Mouse (Mus musculus) hindbrain, postnatal 0 days (tissue): ENCODE results near the gene Atg4d. TPM values are rescaled to one million over a fixed set of nuclear protein-coding genes. Genes with fewer than 3 reads are reported as not detected.
"Not testable (repeated sequence)": the region's sequence is repeated elsewhere in the genome, so short reads cannot be mapped to it uniquely, and the experiment has no call there.

Experiments used
- ATAC-seq: fragments of 200-750 bp; cut with Nextera tagmentation; 2 replicates; pipeline ENCODE4 v1.8.0; 2017; ENCODE audit warnings: mild to moderate bottlenecking, moderate TSS enrichment, moderate library complexity
- DNase-seq: peaks from one replicate; pipeline ENCODE4 v3.0.0-alpha.2; 2015; ENCODE audit warnings: low spot score
- H3K27ac ChIP-seq: fragments of 300-500 bp; sonication (generic); 2 replicates; pipeline ENCODE4 v1.5.1; 2014; ENCODE audit warnings: mild to moderate bottlenecking
- H3K27me3 ChIP-seq: fragments of 300-500 bp; sonication (generic); 2 replicates; pipeline ENCODE4 v1.6.1; 2014; ENCODE audit warnings: low read length, mixed read lengths; ENCODE audit not compliant: insufficient read depth
- H3K36me3 ChIP-seq: fragments of 300-500 bp; sonication (generic); 2 replicates; pipeline ENCODE4 v1.6.1; 2014; ENCODE audit warnings: low read length, mixed read lengths; ENCODE audit not compliant: insufficient read depth
- H3K4me1 ChIP-seq: fragments of 300-500 bp; sonication (generic); 2 replicates; pipeline ENCODE4 v1.6.1; 2014; ENCODE audit warnings: antibody characterized with exemption, low read length, mixed read lengths; ENCODE audit not compliant: insufficient read depth
- H3K4me2 ChIP-seq: fragments of 300-500 bp; sonication (generic); 2 replicates; pipeline ENCODE4 v1.6.1; 2014; ENCODE audit warnings: low read depth, mild to moderate bottlenecking, low read length, moderate library complexity, mixed read lengths
- H3K4me3 ChIP-seq: fragments of 300-500 bp; sonication (generic); 2 replicates; pipeline ENCODE4 v1.5.1; 2014; ENCODE audit warnings: low read length
- H3K9ac ChIP-seq: fragments of 300-500 bp; sonication (generic); replicated peaks from 2 replicates; pipeline ENCODE4 v1.6.1; 2014; ENCODE audit warnings: mild to moderate bottlenecking, low read length, moderate library complexity, mixed read lengths
- H3K9me3 ChIP-seq: fragments of 300-500 bp; sonication (generic); 2 replicates; pipeline ENCODE4 v1.6.1; 2016; ENCODE audit warnings: low read length, mixed read lengths
- CTCF ChIP-seq: IDR thresholded peaks from 2 replicates; pipeline ENCODE4 v1.5.1; 2016; ENCODE audit warnings: antibody characterized with exemption, control low read depth, low read depth
- whole genome bisulfite sequencing: fragments of 180-500 bp; shearing (Covaris S2); extraction: QIAGEN DNeasy Blood & Tissue Kit; methylation state at CpG from one replicate; pipeline ENCODE4 v1.1.7; 2014; 5-methylcytosine and 5-hydroxymethylcytosine counted together
- polyA plus RNA-seq: library from polyadenylated mRNA; unstranded; fragments of >200 nt; fragmentation: Nextera tagmentation; extraction: Ambion mirVana; gene quantifications from 2 replicates; pipeline ENCODE4 v1.2.1, GENCODE M21; 2015
- total RNA-seq: library from RNA; depleted of rRNA; stranded (reverse); fragments of >200 nt; gene quantifications from 2 replicates; pipeline ENCODE4 v1.2.3, GENCODE M21; 2014

The Atg4d gene
- total and polyA plus RNA-seq, 2 experiments from 2014 or later, result 32.1 to 38.6 TPM

- no peak for DNase-seq
- Histone ChIP-seq H3K4me1 (no peaks in the 10 kb centered on the region), H3K36me3 (no peaks in the 10 kb centered on the region), H3K9me3 (no peaks in the 10 kb centered on the region), H3K4me3 (no peak overlapping the region), H3K9ac (no peak overlapping the region), H3K27me3 (peaks cover 29% of the 10 kb centered on the region), H3K4me2 (no peak overlapping the region), H3K27ac (no peak overlapping the region)
- no peak for ATAC-seq
- WGBS, result 35% methylated on average over 17 of the region's 17 CpGs
- TF ChIP-seq CTCF, result no peak
Measured at GRCm38 (mm10) chr9:21249629-21250508, 15.2 kb upstream of the Atg4d start.

- H3K4me3 ChIP-seq, result no peak overlapping the region
- H3K9me3 ChIP-seq, result no peaks in the 10 kb centered on the region
- WGBS, result 34% methylated on average over 2 of the region's 2 CpGs
- H3K4me1 ChIP-seq, result no peaks in the 10 kb centered on the region
- DNase-seq, result no peak
- ATAC-seq, result no peak
- no peak for TF ChIP-seq CTCF
- no peak overlapping the region for H3K27ac ChIP-seq
- no peak overlapping the region for H3K9ac ChIP-seq
- peaks cover 29% of the 10 kb centered on the region for H3K27me3 ChIP-seq
- no peak overlapping the region for H3K4me2 ChIP-seq
- no peaks in the 10 kb centered on the region for H3K36me3 ChIP-seq
Measured at GRCm38 (mm10) chr9:21250509-21250908, 14.6 kb upstream of the Atg4d start.

- Histone ChIP-seq H3K4me1 (no peaks in the 10 kb centered on the region), H3K9me3 (no peaks in the 10 kb centered on the region), H3K27ac (no peak overlapping the region), H3K36me3 (no peaks in the 10 kb centered on the region), H3K9ac (no peak overlapping the region), H3K27me3 (peaks cover 24% of the 10 kb centered on the region), H3K4me2 (no peak overlapping the region), H3K4me3 (no peak overlapping the region)
- 68% methylated on average over 13 of the region's 13 CpGs for WGBS
- ATAC-seq (no peak), DNase-seq (no peak)
- no peak for TF ChIP-seq CTCF
Measured at GRCm38 (mm10) chr9:21251116-21251735, 13.9 kb upstream of the Atg4d start.

- Histone ChIP-seq H3K27ac (no peak overlapping the region), H3K4me3 (no peak overlapping the region), H3K4me2 (no peak overlapping the region), H3K36me3 (no peaks in the 10 kb centered on the region), H3K9ac (no peak overlapping the region), H3K9me3 (no peaks in the 10 kb centered on the region), H3K27me3 (peaks cover 1% of the 10 kb centered on the region; the same call in 1 of the 2 replicates), H3K4me1 (no peaks in the 10 kb centered on the region)
- no peak for TF ChIP-seq CTCF
- 0 out of 2 replicates have a peak, but pooled peaks have one; percentile 36 for ATAC-seq
- no peak for DNase-seq
Measured at GRCm38 (mm10) chr9:21254690-21255089, 10.4 kb upstream of the Atg4d start.

GRCm38 (mm10) chr9:21256349-21256748 lies 8.7 kb upstream of the Atg4d start:
- WGBS, result 84% methylated on average over 4 of the region's 4 CpGs
- not testable (repeated sequence) for H3K9me3 ChIP-seq, H3K36me3 ChIP-seq, H3K27ac ChIP-seq, H3K4me1 ChIP-seq, H3K4me3 ChIP-seq, H3K27me3 ChIP-seq, H3K9ac ChIP-seq, ATAC-seq, H3K4me2 ChIP-seq, DNase-seq

- peaks cover 6% of the 10 kb centered on the region; the same call in 1 of the 2 replicates for H3K4me1 ChIP-seq
- H3K4me3 ChIP-seq, result no peak overlapping the region
- 81% methylated on average over 6 of the region's 6 CpGs for WGBS
- H3K27me3 ChIP-seq, result no peaks in the 10 kb centered on the region
- TF ChIP-seq CTCF, result no peak
- H3K9me3 ChIP-seq, result no peaks in the 10 kb centered on the region
- H3K27ac ChIP-seq, result no peak overlapping the region
- H3K36me3 ChIP-seq, result no peaks in the 10 kb centered on the region
- no peak overlapping the region for H3K9ac ChIP-seq
- H3K4me2 ChIP-seq, result no peak overlapping the region
- ATAC-seq (no peak), DNase-seq (no peak)
Measured at GRCm38 (mm10) chr9:21260491-21261040, 4.5 kb upstream of the Atg4d start.
